Mouse (Mus musculus): Measurements from ENCODE around the gene Ecpas. TPM values are rescaled to one million over a fixed set of nuclear protein-coding genes. Genes with fewer than 3 reads are reported as not detected.

Gene Ecpas
- polyA plus RNA-seq, 1 experiment = 65.2 TPM

DNA sequence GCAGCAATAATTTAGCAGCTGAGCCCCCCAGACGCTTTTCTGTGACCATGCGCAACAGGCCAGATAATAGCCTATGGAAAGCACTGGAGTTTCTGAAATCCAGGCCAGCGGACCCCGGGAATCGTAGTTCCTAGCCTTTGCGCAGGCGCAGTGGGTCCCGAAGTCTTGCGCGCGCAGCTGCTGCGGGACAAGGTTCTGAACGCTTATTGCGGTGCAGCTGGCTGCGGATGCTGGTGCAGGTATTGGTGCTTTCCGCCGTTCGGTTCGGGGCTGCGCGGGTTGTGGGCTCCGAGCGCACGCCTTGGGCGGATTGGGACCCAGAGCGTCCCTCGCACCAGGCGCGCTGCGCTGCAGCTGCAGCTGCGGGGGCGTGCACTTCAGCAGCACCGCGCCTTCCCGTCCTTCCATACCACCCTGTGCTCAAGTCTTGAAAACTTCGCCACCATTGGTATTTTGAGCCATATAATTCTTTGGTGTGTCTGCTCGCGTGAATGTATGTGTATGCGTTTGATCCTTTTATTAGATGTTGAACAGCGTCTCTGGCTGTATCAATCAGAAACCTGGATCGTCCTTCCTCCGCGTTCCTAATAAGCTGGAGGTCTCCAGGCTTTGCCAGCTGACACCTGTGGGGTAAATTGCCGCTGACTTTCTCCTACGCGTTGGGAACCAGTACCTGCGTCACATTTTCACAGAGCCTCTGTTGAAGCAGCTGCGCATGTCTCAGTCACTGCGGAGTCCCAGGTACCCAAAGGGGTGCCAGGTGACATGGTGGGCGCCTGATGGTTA is 31.1 kb upstream of the Ecpas start, which contains the start of gene Zkscan16:
Gene Zkscan16, plus strand, starts transcription at position 209 of the 786 bp plus-strand sequence.
- no peaks in the 10 kb centered on the region for H3K9me3 ChIP-seq (replicated peaks; ENCODE audit: control insufficient read depth, insufficient read depth, low read length, poor library complexity, severe bottlenecking)
- no peak within 1 kb of the TSS for H3K27ac ChIP-seq (ENCODE audit: insufficient read depth, low read length)
- peak within 1 kb of the TSS; percentile 73 for H3K4me3 ChIP-seq (ENCODE audit: low read depth, low read length)
- TF ChIP-seq CTCF (IDR thresholded peaks at IDR 0.05; ENCODE audit: low read depth, low read length) (no peak), EP300 (IDR thresholded peaks at IDR 0.05; ENCODE audit: insufficient read depth, low read depth, low read length) (no peak)
- peak within 1 kb of the TSS; percentile 6 for H3K9ac ChIP-seq (ENCODE audit: low read depth, poor library complexity, severe bottlenecking)
- no peaks in the 10 kb centered on the region for H3K36me3 ChIP-seq (ENCODE audit: control insufficient read depth, insufficient read depth, low read length, poor library complexity, severe bottlenecking)
- H3K4me1 ChIP-seq (ENCODE audit: control insufficient read depth, insufficient read depth, low read length) = no peaks in the 10 kb centered on the region
- H3K27me3 ChIP-seq (ENCODE audit: control insufficient read depth, insufficient read depth, low read length, poor library complexity, severe bottlenecking) = peaks cover 9% of the 10 kb centered on the region

DNA sequence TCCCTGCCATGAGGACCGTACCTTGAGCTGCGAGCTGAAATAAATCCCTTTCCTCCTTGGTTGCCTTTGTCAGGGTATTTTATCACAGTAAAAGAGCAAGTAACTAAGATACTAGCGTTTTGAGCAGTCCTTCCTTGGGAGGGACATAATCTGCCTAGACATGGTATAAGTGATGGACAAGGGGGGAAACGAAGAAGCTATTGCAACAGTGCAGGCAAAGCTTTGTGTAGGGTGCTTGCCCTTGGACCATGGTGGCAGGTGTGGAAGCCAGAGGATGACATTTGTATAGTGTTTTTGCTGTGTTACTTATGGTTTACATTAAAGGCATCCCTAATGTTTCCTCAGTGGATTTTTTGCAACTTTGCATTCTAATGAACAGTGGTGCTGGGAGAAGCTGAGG is 30.4 kb upstream of the Ecpas start:
- H3K36me3 ChIP-seq (ENCODE audit: control insufficient read depth, insufficient read depth, low read length, poor library complexity, severe bottlenecking) = no peaks in the 10 kb centered on the region
- no peak for TF ChIP-seq EP300 (IDR thresholded peaks at IDR 0.05; ENCODE audit: insufficient read depth, low read depth, low read length)
- TF ChIP-seq CTCF (IDR thresholded peaks at IDR 0.05; ENCODE audit: low read depth, low read length) = no peak
- no peak for TF ChIP-seq POLR2A (IDR thresholded peaks at IDR 0.05; ENCODE audit: insufficient read depth, low read length)
- peak overlapping the region; percentile 6; the same call in 1 of the 2 replicates for H3K9ac ChIP-seq (ENCODE audit: low read depth, poor library complexity, severe bottlenecking)
- H3K4me1 ChIP-seq (ENCODE audit: control insufficient read depth, insufficient read depth, low read length) = no peaks in the 10 kb centered on the region
- no peak overlapping the region for H3K4me3 ChIP-seq (ENCODE audit: low read depth, low read length)
- no peaks in the 10 kb centered on the region for H3K9me3 ChIP-seq (replicated peaks; ENCODE audit: control insufficient read depth, insufficient read depth, low read length, poor library complexity, severe bottlenecking)
- no peak overlapping the region for H3K27ac ChIP-seq (ENCODE audit: insufficient read depth, low read length)
- peaks cover 9% of the 10 kb centered on the region for H3K27me3 ChIP-seq (ENCODE audit: control insufficient read depth, insufficient read depth, low read length, poor library complexity, severe bottlenecking)

DNA sequence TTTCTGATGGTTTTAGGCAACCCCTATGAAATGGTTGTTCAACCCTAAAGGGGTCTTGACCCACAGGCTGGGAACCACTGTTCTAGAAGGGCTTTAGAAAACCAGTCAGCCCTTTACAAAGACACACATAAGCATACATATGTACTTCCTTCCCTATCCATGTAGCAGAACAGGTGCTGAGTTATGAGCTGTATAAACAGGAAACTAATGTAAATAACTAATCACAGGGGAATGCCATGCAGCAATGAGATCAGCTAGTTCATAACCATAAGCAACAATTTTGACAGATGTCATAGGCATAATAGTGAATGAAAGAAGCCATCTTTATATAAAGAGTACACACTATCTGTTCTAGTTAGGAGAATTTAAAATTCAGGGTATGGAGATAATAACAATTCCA is 29.1 kb upstream of the Ecpas start:
- Histone ChIP-seq H3K9me3 (replicated peaks; ENCODE audit: control insufficient read depth, insufficient read depth, low read length, poor library complexity, severe bottlenecking) (no peaks in the 10 kb centered on the region), H3K4me1 (ENCODE audit: control insufficient read depth, insufficient read depth, low read length) (no peaks in the 10 kb centered on the region), H3K9ac (ENCODE audit: low read depth, poor library complexity, severe bottlenecking) (no peak overlapping the region), H3K4me3 (ENCODE audit: low read depth, low read length) (no peak overlapping the region), H3K27me3 (ENCODE audit: control insufficient read depth, insufficient read depth, low read length, poor library complexity, severe bottlenecking) (peaks cover 9% of the 10 kb centered on the region), H3K27ac (ENCODE audit: insufficient read depth, low read length) (no peak overlapping the region), H3K36me3 (ENCODE audit: control insufficient read depth, insufficient read depth, low read length, poor library complexity, severe bottlenecking) (no peaks in the 10 kb centered on the region)
- TF ChIP-seq EP300 (IDR thresholded peaks at IDR 0.05; ENCODE audit: insufficient read depth, low read depth, low read length) (no peak), POLR2A (IDR thresholded peaks at IDR 0.05; ENCODE audit: insufficient read depth, low read length) (no peak), CTCF (IDR thresholded peaks at IDR 0.05; ENCODE audit: low read depth, low read length) (no peak)

DNA sequence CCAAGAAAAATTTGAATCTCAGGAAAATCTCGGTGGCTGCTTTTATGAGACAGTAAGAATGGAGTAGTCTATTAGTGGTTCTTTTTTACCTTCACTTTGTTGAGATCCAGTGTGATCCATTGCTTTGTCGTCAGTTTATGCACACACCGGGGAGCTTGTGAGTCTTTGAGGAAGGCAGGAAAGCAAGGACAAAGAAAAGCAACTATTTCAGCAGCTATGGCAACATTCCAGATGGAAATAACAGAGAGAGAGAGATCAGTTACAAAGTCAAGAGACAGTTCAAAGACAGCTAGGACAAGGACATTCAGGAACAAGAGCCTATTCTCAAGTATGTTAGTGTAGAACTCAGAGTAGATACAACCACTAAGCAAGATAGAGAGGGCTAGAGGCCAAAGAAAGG is 23.3 kb upstream of the Ecpas start:
- Histone ChIP-seq H3K36me3 (ENCODE audit: control insufficient read depth, insufficient read depth, low read length, poor library complexity, severe bottlenecking) (no peaks in the 10 kb centered on the region), H3K27ac (ENCODE audit: insufficient read depth, low read length) (no peak overlapping the region), H3K4me1 (ENCODE audit: control insufficient read depth, insufficient read depth, low read length) (no peaks in the 10 kb centered on the region), H3K9me3 (replicated peaks; ENCODE audit: control insufficient read depth, insufficient read depth, low read length, poor library complexity, severe bottlenecking) (no peaks in the 10 kb centered on the region), H3K4me3 (ENCODE audit: low read depth, low read length) (no peak overlapping the region), H3K9ac (ENCODE audit: low read depth, poor library complexity, severe bottlenecking) (no peak overlapping the region), H3K27me3 (ENCODE audit: control insufficient read depth, insufficient read depth, low read length, poor library complexity, severe bottlenecking) (no peaks in the 10 kb centered on the region)
- no peak for TF ChIP-seq EP300 (IDR thresholded peaks at IDR 0.05; ENCODE audit: insufficient read depth, low read depth, low read length)
- no peak for TF ChIP-seq CTCF (IDR thresholded peaks at IDR 0.05; ENCODE audit: low read depth, low read length)
- TF ChIP-seq POLR2A (IDR thresholded peaks at IDR 0.05; ENCODE audit: insufficient read depth, low read length) = no peak

DNA sequence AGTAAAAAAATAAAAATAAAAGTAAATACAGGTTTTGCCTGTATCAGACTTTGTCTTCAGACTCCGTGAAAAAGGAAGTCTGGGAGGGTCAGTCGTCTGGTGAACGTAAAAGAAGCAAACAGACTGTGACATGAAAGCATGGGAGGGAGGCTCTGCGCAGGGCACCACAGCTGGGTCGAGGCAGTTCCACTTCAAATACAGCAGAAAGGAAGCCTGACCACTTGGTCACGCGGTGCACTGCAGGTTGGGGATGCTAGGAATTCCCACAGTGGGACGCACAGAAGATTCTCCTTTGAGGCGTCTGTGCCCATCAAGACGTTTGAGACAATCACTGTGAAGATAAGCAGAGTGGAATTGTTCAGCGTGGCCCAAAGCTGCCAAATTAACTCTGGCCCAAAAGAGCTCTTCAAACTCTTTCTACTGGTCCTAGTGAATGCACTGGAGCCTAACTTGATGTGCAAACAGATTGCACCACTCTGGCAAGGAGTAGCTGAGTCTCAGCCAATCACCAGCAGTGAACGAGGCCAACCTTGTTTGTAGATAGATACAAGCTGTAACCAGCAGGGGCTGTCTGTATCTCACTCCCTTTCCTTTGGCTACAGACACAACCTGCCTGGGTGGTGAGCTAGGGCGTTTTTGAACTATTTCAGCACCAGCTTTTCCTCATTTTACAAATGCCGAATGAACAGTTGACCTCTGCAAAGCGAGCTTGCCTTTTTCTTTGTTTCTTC is 22.4 kb upstream of the Ecpas start:
- Histone ChIP-seq H3K27ac (ENCODE audit: insufficient read depth, low read length) (no peak overlapping the region), H3K27me3 (ENCODE audit: control insufficient read depth, insufficient read depth, low read length, poor library complexity, severe bottlenecking) (no peaks in the 10 kb centered on the region), H3K9me3 (replicated peaks; ENCODE audit: control insufficient read depth, insufficient read depth, low read length, poor library complexity, severe bottlenecking) (no peaks in the 10 kb centered on the region), H3K36me3 (ENCODE audit: control insufficient read depth, insufficient read depth, low read length, poor library complexity, severe bottlenecking) (no peaks in the 10 kb centered on the region), H3K4me3 (ENCODE audit: low read depth, low read length) (no peak overlapping the region), H3K9ac (ENCODE audit: low read depth, poor library complexity, severe bottlenecking) (no peak overlapping the region), H3K4me1 (ENCODE audit: control insufficient read depth, insufficient read depth, low read length) (no peaks in the 10 kb centered on the region)
- TF ChIP-seq POLR2A (IDR thresholded peaks at IDR 0.05; ENCODE audit: insufficient read depth, low read length) = no peak
- no peak for TF ChIP-seq EP300 (IDR thresholded peaks at IDR 0.05; ENCODE audit: insufficient read depth, low read depth, low read length)
- TF ChIP-seq CTCF (IDR thresholded peaks at IDR 0.05; ENCODE audit: low read depth, low read length) = no peak

DNA sequence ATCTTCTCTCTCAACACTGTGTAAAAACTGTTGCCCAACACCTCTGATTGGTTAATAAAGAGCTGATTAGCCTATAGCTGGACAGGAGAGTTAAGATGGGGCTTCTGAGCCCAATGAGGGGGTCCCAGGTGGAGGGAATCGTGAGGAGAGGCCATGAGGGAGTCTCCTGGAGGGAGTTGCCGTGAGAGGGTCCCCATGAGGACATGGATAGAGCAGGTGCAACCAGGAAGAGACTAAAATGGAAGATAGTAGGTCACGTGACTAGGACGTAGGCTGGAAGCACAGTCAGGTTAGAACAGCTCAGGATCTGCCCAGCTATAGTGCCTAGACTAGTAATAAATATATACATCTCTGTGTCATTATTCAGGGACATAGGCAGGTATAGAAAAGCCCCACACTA is 21.8 kb upstream of the Ecpas start:
- no peaks in the 10 kb centered on the region for H3K4me1 ChIP-seq (ENCODE audit: control insufficient read depth, insufficient read depth, low read length)
- H3K27me3 ChIP-seq (ENCODE audit: control insufficient read depth, insufficient read depth, low read length, poor library complexity, severe bottlenecking) = no peaks in the 10 kb centered on the region
- H3K4me3 ChIP-seq (ENCODE audit: low read depth, low read length) = no peak overlapping the region
- TF ChIP-seq POLR2A (IDR thresholded peaks at IDR 0.05; ENCODE audit: insufficient read depth, low read length) (no peak), EP300 (IDR thresholded peaks at IDR 0.05; ENCODE audit: insufficient read depth, low read depth, low read length) (no peak), CTCF (IDR thresholded peaks at IDR 0.05; ENCODE audit: low read depth, low read length) (no peak)
- H3K9ac ChIP-seq (ENCODE audit: low read depth, poor library complexity, severe bottlenecking) = no peak overlapping the region
- H3K27ac ChIP-seq (ENCODE audit: insufficient read depth, low read length) = no peak overlapping the region
- H3K36me3 ChIP-seq (ENCODE audit: control insufficient read depth, insufficient read depth, low read length, poor library complexity, severe bottlenecking) = no peaks in the 10 kb centered on the region
- no peaks in the 10 kb centered on the region for H3K9me3 ChIP-seq (replicated peaks; ENCODE audit: control insufficient read depth, insufficient read depth, low read length, poor library complexity, severe bottlenecking)
